Mouse (Mus musculus) stomach, embryonic 14.5 days (tissue): ENCODE measurements around the gene Mcf2l. TPM values are rescaled to one million over a fixed set of nuclear protein-coding genes. Genes with fewer than 3 reads are reported as not detected.

ENCODE experiments used
- ATAC-seq: fragments of 200-750 bp; cut with Nextera tagmentation; 2 replicates; pipeline ENCODE4 v1.8.0; 2017; ENCODE audit warnings: low read depth, moderate TSS enrichment; ENCODE audit not compliant: insufficient number of reproducible peaks, insufficient read depth, low FRiP score
- H3K27ac ChIP-seq: fragments of 300-500 bp; sonication (generic); 2 replicates; pipeline ENCODE4 v1.5.1; 2014; ENCODE audit warnings: mild to moderate bottlenecking, low read length, moderate library complexity, mixed read lengths
- H3K27me3 ChIP-seq: fragments of 300-500 bp; sonication (generic); 2 replicates; pipeline ENCODE4 v1.6.1; 2014; ENCODE audit warnings: low read length, control low read depth, mixed read lengths; ENCODE audit not compliant: control insufficient read depth, insufficient read depth
- H3K36me3 ChIP-seq: fragments of 300-500 bp; sonication (generic); 2 replicates; pipeline ENCODE4 v1.6.1; 2014; ENCODE audit warnings: mild to moderate bottlenecking, control low read depth, low read length, moderate library complexity, mixed read lengths; ENCODE audit not compliant: control insufficient read depth, insufficient read depth
- H3K4me1 ChIP-seq: fragments of 300-500 bp; sonication (generic); 2 replicates; pipeline ENCODE4 v1.6.1; 2014; ENCODE audit warnings: low read length, control low read depth, mixed read lengths; ENCODE audit not compliant: control insufficient read depth, insufficient read depth
- H3K4me2 ChIP-seq: fragments of 300-500 bp; sonication (generic); replicated peaks from 2 replicates; pipeline ENCODE4 v1.6.1; 2014; ENCODE audit warnings: low read depth, low read length, control low read depth
- H3K4me3 ChIP-seq: fragments of 300-500 bp; sonication (generic); 2 replicates; pipeline ENCODE4 v1.5.1; 2014; ENCODE audit warnings: low read depth, low read length, control low read depth
- H3K9ac ChIP-seq: fragments of 300-500 bp; sonication (generic); replicated peaks from 2 replicates; pipeline ENCODE4 v1.6.1; 2014; ENCODE audit warnings: low read depth, mild to moderate bottlenecking, control low read depth, low read length, moderate library complexity, mixed read lengths
- H3K9me3 ChIP-seq: fragments of 300-500 bp; sonication (generic); 2 replicates; pipeline ENCODE4 v1.6.1; 2016; ENCODE audit warnings: low read depth, low read length, control low read depth; ENCODE audit not compliant: control insufficient read depth
- WGBS: fragments of 180-500 bp; shearing (Covaris S2); extraction: QIAGEN DNeasy Blood & Tissue Kit; methylation state at CpG from one replicate; pipeline ENCODE4 v1.1.7; 2014; 5-methylcytosine and 5-hydroxymethylcytosine counted together
- polyA plus RNA-seq: library from polyadenylated mRNA; unstranded; fragments of >200 nt; fragmentation: Nextera tagmentation; extraction: Ambion mirVana; gene quantifications from 2 replicates; pipeline ENCODE4 v1.2.1, GENCODE M21; 2014

The Mcf2l gene
- polyA plus RNA-seq, 1 experiment from 2014 or later = 20.7 TPM

DNA sequence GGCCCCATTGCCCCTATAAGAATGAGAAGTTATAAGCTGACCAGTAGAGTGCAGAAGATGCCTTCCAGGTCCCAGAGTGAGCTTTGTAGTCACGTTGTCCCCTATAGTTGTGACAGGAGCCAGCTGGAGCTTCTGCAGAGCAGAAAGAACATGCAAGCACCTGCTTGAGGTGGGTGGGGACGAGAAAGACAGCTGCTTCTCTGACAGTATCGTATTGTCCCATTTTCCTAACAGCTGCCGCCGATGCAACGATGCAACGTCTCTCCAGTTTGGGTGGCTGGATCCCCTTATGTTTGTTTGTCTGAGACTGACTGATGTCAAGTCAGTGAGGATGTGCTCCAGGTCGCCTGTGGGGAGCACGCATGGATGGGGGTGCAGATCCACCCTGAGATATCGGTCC, 117.8 kb downstream of the Mcf2l start:
- H3K4me3 ChIP-seq = no peak overlapping the region
- 72% methylated on average over 10 of the region's 10 CpGs for WGBS
- no peak for ATAC-seq
- no peaks in the 10 kb centered on the region for H3K9me3 ChIP-seq
- H3K36me3 ChIP-seq = no peaks in the 10 kb centered on the region
- no peak overlapping the region for H3K9ac ChIP-seq
- H3K27ac ChIP-seq = no peak overlapping the region
- peaks cover 8% of the 10 kb centered on the region; the same call in 1 of the 2 replicates for H3K4me1 ChIP-seq
- H3K27me3 ChIP-seq = no peaks in the 10 kb centered on the region
- H3K4me2 ChIP-seq = no peak overlapping the region

DNA sequence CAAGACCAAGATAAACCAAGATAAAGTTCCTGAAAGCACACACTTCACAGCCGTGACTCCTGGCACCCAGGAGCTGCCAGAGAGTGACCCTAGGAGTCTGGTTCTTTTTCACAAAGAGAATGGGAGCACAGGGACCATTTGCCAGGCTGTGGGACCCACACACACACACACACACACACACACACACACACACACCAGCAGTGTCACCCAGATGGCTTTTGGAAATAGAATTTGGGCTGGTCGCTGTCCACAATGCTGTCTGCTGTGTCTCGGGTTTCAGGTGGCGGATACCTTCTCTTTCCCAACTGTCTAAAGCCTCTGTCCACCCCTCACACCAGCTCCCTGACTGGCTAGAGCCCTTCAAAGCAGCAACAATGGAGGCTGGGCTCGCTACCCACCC, 120.9 kb downstream of the Mcf2l start:
- Histone ChIP-seq H3K4me3 (no peak overlapping the region), H3K9ac (no peak overlapping the region), H3K9me3 (no peaks in the 10 kb centered on the region), H3K36me3 (peaks cover 5% of the 10 kb centered on the region; the same call in 1 of the 2 replicates), H3K27me3 (no peaks in the 10 kb centered on the region), H3K4me1 (peaks cover 22% of the 10 kb centered on the region; the same call in 1 of the 2 replicates), H3K27ac (no peak overlapping the region), H3K4me2 (no peak overlapping the region)
- ATAC-seq = no peak
- WGBS = 72% methylated on average over 5 of the region's 5 CpGs

DNA sequence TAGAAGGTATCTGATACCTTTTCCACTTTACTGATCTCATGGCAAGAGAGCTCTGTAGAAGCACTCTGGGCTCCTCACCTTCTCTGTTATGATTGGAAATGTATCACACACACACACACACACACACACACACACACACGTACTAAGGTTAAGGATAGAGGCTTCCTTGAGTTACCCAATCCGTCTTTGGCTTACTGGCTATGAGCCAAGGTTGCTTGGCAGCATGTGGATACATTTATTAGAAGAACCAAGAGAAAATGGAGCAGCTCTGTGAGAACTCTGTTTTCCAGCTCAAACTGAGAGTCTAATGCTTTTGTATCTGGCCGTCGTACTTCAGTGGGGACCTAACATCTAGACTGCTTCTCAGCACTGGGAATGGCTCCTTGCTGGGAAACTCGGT, 121.9 kb downstream of the Mcf2l start:
- peaks cover 5% of the 10 kb centered on the region; the same call in 1 of the 2 replicates for H3K36me3 ChIP-seq
- H3K4me2 ChIP-seq = no peak overlapping the region
- no peaks in the 10 kb centered on the region for H3K9me3 ChIP-seq
- WGBS = 50% methylated on average over 5 of the region's 5 CpGs
- peaks cover 22% of the 10 kb centered on the region; the same call in 1 of the 2 replicates for H3K4me1 ChIP-seq
- no peaks in the 10 kb centered on the region for H3K27me3 ChIP-seq
- no peak overlapping the region for H3K4me3 ChIP-seq
- H3K9ac ChIP-seq = no peak overlapping the region
- no peak for ATAC-seq
- no peak overlapping the region for H3K27ac ChIP-seq

DNA sequence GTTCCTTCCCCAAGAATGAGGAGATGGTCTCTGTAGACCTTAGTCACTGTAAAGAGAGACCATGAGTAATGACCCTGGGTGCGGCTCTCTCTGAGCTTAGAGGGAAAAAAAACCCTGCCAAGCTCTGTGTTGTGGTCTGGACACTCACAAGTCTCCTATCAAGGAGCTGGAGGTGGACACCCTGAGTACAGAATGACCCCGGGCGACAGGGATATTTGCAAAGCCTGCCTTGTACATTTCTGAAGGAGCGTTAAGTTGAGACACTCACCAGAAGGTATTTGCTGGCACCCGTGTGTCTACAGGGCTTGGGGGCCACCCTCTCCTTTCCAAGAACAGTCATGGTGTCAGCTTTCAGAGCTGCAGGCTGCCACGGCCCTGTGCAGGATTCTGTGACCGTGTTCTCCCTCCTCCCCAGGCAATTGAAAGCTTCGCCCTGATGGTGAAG, 123.2 kb downstream of the Mcf2l start:
- no peak for ATAC-seq
- peaks cover 9% of the 10 kb centered on the region for H3K36me3 ChIP-seq
- no peak overlapping the region for H3K4me2 ChIP-seq
- no peaks in the 10 kb centered on the region for H3K27me3 ChIP-seq
- peak overlapping the region; percentile 15; the same call in 1 of the 2 replicates for H3K27ac ChIP-seq
- WGBS = 37% methylated on average over 8 of the region's 8 CpGs
- H3K4me3 ChIP-seq = no peak overlapping the region
- no peak overlapping the region for H3K9ac ChIP-seq
- no peaks in the 10 kb centered on the region for H3K9me3 ChIP-seq
- H3K4me1 ChIP-seq = peaks cover 22% of the 10 kb centered on the region; the same call in 1 of the 2 replicates

DNA sequence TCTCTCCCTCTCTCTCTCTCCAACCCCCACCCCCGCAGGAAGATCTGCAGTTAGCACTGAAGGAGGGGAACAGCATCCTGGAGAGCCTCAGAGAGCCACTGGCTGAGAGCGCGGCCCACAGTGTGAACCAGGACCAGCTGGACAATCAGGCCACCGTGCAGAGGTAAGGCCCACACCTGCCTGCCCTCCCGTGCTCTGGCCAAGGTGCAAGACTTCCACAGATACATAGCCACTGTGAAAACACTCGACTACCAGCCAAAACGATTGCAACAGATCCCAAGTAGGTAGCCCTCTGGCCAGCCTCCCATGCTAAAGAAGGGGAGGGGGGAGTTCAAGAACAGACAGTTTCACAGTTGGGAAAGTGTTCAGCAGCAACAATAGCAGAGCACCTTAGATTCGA, 124.7 kb downstream of the Mcf2l start:
- ATAC-seq = no peak
- no peak overlapping the region for H3K4me3 ChIP-seq
- WGBS = 59% methylated on average over 7 of the region's 8 CpGs
- H3K27ac ChIP-seq = no peak overlapping the region
- H3K27me3 ChIP-seq = no peaks in the 10 kb centered on the region
- no peaks in the 10 kb centered on the region for H3K9me3 ChIP-seq
- H3K36me3 ChIP-seq = peaks cover 10% of the 10 kb centered on the region
- H3K4me1 ChIP-seq = peaks cover 22% of the 10 kb centered on the region; the same call in 1 of the 2 replicates
- no peak overlapping the region for H3K9ac ChIP-seq
- H3K4me2 ChIP-seq = no peak overlapping the region

DNA sequence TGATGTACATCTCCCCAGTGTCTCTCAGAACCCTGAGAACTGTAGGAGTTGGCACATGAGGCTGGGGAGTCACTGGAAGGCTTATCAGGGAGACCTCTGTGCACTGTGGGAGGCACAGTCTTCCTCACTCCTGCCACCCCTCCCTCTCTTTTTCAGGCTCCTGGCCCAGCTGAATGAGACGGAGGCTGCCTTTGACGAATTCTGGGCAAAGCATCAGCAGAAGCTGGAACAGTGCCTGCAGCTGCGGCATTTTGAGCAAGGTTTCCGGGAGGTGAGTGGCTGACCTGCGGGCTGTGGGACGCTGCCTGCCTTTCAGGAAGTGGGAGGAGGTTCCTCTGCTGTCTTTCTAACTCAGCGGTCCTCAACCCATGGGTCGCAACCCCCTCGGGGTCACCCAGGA, 126.2 kb downstream of the Mcf2l start:
- Histone ChIP-seq H3K9ac (no peak overlapping the region), H3K36me3 (peaks cover 14% of the 10 kb centered on the region), H3K4me1 (peaks cover 22% of the 10 kb centered on the region; the same call in 1 of the 2 replicates), H3K9me3 (no peaks in the 10 kb centered on the region), H3K4me3 (no peak overlapping the region), H3K27me3 (no peaks in the 10 kb centered on the region), H3K27ac (no peak overlapping the region), H3K4me2 (no peak overlapping the region)
- 80% methylated on average over 9 of the region's 9 CpGs for WGBS
- ATAC-seq = no peak

DNA sequence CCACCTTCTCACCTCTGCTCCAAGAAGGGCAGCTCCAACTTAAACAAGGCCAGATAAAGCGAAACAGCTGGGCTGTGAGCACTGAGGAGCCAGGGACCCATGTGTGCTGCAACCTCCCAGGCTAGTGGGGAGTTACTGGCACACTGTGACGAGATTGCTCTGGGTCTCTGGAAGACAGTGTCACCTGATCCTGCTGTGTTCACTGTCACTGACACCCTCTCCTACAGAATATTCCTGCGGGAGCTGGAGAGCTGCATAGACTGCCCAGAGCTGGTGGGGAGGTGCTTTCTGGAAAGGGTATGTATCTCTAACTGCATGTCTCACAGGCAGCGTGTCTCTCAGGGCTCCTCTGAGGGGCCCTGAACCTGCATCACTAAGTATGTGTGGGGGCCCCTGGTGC, 133.9 kb downstream of the Mcf2l start:
- Histone ChIP-seq H3K36me3 (peaks cover 17% of the 10 kb centered on the region), H3K27ac (no peak overlapping the region), H3K27me3 (no peaks in the 10 kb centered on the region), H3K4me1 (no peaks in the 10 kb centered on the region), H3K4me2 (no peak overlapping the region), H3K4me3 (no peak overlapping the region), H3K9ac (no peak overlapping the region), H3K9me3 (no peaks in the 10 kb centered on the region)
- no peak for ATAC-seq
- 64% methylated on average over 4 of the region's 4 CpGs for WGBS

DNA sequence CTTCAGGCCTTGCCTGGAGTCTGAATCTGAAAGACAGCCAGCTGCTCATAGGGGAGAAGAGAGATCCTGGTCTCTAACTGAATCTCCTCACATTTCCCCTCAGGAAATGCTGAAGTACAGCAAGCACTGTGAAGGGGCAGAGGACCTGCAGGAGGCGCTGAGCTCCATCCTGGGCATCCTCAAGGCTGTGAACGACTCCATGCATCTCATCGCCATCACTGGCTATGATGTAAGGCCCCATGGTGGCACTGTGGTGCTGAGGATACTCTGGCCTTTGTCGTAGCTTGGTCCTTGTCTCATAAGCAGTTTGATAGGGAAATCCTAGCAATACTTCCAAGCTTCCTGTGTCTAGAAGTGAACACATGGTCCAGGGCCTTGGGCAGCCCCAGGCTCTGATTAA, 136.7 kb downstream of the Mcf2l start:
- Histone ChIP-seq H3K9me3 (no peaks in the 10 kb centered on the region), H3K4me3 (no peak overlapping the region), H3K27ac (no peak overlapping the region), H3K4me1 (no peaks in the 10 kb centered on the region), H3K36me3 (peaks cover 17% of the 10 kb centered on the region), H3K4me2 (no peak overlapping the region), H3K9ac (no peak overlapping the region), H3K27me3 (no peaks in the 10 kb centered on the region)
- no peak for ATAC-seq
- WGBS = 53% methylated on average over 4 of the region's 4 CpGs

DNA sequence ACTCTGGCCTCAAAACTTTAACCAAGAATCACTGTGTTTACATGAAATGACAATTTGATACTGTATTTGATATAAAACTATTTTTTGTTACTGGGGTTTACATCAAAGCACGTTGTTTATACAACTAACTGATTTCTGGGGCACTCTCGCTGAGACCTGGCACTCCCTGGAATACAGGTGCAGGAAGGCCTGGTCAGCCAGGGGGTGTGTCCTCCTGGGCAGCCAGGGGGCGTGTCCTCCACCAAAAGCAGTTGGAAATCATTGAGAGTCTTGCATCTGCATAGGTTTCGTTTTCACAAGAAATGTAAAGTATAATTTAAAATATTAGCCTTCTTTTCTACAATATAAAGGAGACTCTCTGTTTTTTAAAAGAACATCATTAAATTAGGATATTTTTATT, 146.0 kb downstream of the Mcf2l start:
- Histone ChIP-seq H3K9me3 (no peaks in the 10 kb centered on the region), H3K4me1 (no peaks in the 10 kb centered on the region), H3K9ac (no peak overlapping the region), H3K4me3 (no peak overlapping the region), H3K36me3 (peaks cover 4% of the 10 kb centered on the region; the same call in 1 of the 2 replicates), H3K4me2 (no peak overlapping the region), H3K27ac (no peak overlapping the region), H3K27me3 (no peaks in the 10 kb centered on the region)
- ATAC-seq = no peak
- WGBS = 47% methylated on average over 4 of the region's 4 CpGs
